Mouse (Mus musculus): ENCODE data around the gene Pmfbp1. TPM values are rescaled to one million over a fixed set of nuclear protein-coding genes. Genes with fewer than 3 reads are reported as not detected.

Gene Pmfbp1
- polyA plus RNA-seq, 1 experiment = not detected

DNA sequence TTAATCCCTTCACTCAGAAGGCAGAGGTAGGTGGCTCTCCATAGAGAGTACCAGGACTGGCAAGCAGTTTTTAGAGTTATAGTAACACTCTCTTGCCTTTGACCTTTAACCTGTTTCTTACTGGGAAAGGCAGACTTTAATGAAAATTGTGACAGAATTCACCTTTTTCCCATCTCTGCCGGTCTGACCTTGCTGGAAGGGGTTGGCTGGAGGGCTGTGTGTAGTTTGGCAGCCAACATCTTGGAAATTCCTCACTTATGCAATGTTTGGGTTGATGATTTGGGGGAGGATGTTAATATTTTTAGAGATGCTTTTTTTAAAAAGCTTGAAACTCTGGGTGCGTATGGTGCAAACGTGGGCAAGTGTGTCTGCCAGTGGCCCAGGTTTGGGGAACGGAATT lies 90.5 kb downstream of the Pmfbp1 start:
- Histone ChIP-seq H3K4me1 (peaks cover 6% of the 10 kb centered on the region), H3K36me3 (replicated peaks; ENCODE audit: low read length) (no peaks in the 10 kb centered on the region), H3K27me3 (replicated peaks) (peaks cover 20% of the 10 kb centered on the region), H3K9me3 (peaks cover 27% of the 10 kb centered on the region), H3K4me3 (replicated peaks) (no peak overlapping the region)
- TF ChIP-seq GATA1 (IDR thresholded peaks at IDR 0.05; ENCODE audit: borderline replicate concordance, low read length) = no peak
- no peak for TF ChIP-seq FLI1 (IDR thresholded peaks at IDR 0.05; ENCODE audit: low read length)

DNA sequence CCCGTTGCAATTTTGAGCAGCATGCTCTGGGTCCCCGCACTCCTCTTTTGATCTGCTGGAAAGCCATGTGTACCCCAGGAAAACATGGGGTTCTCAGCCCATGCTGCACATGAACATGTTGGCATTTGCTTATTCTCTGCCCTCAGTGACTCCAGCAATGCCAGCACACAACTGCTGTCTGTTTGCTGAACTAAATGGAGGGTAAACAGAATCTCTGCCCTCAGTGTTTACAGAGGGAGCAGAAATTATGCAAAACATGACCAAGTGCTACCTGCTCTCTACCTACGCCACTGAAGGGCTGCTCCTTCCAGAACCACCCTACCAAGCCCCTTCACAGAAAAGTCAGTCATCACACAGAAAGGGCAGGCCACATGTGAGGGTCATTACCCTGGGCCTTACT lies 91.0 kb downstream of the Pmfbp1 start:
- Histone ChIP-seq H3K36me3 (replicated peaks; ENCODE audit: low read length) (no peaks in the 10 kb centered on the region), H3K9me3 (peaks cover 27% of the 10 kb centered on the region), H3K4me3 (replicated peaks) (no peak overlapping the region), H3K4me1 (peaks cover 6% of the 10 kb centered on the region), H3K27me3 (replicated peaks) (peaks cover 20% of the 10 kb centered on the region)
- no peak for TF ChIP-seq FLI1 (IDR thresholded peaks at IDR 0.05; ENCODE audit: low read length)
- no peak for TF ChIP-seq GATA1 (IDR thresholded peaks at IDR 0.05; ENCODE audit: borderline replicate concordance, low read length)

DNA sequence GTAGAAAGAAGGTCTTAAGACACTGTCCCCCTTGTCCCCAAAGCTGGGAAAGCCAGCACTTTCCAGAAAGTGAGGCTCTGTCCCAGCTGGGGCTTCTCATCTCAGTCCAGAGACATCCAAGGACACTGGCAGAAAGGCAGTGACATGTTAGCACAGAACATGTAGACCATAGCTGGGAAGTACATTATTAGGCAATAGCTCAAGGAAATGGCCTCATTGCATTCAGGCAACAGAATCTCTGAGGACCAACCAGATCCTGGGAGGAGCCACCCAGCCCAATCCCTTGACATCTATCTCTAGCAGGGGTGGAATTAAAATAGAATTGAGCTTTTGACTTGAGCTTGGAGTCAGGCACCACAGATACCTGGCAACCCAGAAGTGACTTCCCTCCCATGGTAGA lies 91.8 kb downstream of the Pmfbp1 start:
- peaks cover 27% of the 10 kb centered on the region for H3K9me3 ChIP-seq
- H3K36me3 ChIP-seq (replicated peaks; ENCODE audit: low read length) = no peaks in the 10 kb centered on the region
- no peak for TF ChIP-seq GATA1 (IDR thresholded peaks at IDR 0.05; ENCODE audit: borderline replicate concordance, low read length)
- TF ChIP-seq FLI1 (IDR thresholded peaks at IDR 0.05; ENCODE audit: low read length) = no peak
- H3K4me3 ChIP-seq (replicated peaks) = no peak overlapping the region
- H3K27me3 ChIP-seq (replicated peaks) = peaks cover 20% of the 10 kb centered on the region
- peaks cover 6% of the 10 kb centered on the region for H3K4me1 ChIP-seq

DNA sequence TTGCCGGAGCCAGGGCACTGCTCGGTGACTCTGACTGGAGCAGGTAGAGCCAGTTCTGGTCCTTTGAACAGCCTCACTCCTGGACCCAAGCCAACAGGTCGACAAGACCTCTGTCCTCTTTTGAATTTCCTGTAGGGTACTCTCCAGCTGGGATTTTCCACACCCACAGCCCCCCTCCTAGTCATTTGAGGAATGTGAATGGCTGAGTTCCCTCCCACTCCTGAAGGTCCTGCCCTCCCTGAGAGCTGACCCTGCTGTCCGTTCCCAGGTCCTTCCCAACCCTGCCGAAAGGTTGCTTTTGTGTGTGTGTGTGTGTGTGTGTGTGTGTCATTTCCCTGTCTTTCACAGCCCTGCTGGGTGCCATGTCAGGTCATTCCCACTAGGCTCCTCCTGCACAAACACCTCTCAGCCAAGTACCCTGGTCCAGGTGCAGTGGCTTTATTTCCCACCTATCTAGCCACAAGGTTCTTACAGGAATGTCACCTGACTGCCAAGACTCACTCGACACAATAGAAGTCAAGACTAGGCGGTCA lies 93.2 kb downstream of the Pmfbp1 start:
- H3K36me3 ChIP-seq (replicated peaks; ENCODE audit: low read length) = peaks cover 8% of the 10 kb centered on the region
- H3K4me3 ChIP-seq (replicated peaks) = no peak overlapping the region
- H3K27me3 ChIP-seq (replicated peaks) = peaks cover 18% of the 10 kb centered on the region
- peaks cover 10% of the 10 kb centered on the region for H3K4me1 ChIP-seq
- H3K9me3 ChIP-seq = peaks cover 20% of the 10 kb centered on the region
- TF ChIP-seq GATA1 (IDR thresholded peaks at IDR 0.05; ENCODE audit: borderline replicate concordance, low read length) (no peak), FLI1 (IDR thresholded peaks at IDR 0.05; ENCODE audit: low read length) (no peak)

DNA sequence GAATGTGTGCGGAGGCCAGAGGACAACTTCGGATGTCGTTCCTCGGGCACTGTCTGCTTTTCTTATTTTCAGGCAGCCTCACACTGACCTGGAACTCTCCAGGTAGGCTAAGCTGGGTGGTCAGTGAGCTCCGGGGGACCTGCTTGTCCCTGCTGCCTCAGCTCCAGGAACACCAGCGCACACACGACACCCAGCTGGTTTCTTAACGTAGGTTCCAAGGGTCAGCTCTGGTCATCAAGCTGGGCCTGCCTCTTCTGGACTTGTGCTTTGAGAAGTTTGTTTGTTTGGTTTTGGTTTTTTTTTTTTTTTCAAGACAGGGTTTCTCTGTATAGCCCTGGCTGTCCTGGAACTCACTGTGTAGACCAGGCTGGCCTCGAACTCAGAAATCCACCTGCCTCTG lies 97.1 kb downstream of the Pmfbp1 start:
- no peak for TF ChIP-seq FLI1 (IDR thresholded peaks at IDR 0.05; ENCODE audit: low read length)
- TF ChIP-seq GATA1 (IDR thresholded peaks at IDR 0.05; ENCODE audit: borderline replicate concordance, low read length) = no peak
- peaks cover 6% of the 10 kb centered on the region for H3K4me1 ChIP-seq
- H3K27me3 ChIP-seq (replicated peaks) = peaks cover 13% of the 10 kb centered on the region
- peaks cover 47% of the 10 kb centered on the region for H3K36me3 ChIP-seq (replicated peaks; ENCODE audit: low read length)
- H3K9me3 ChIP-seq = no peaks in the 10 kb centered on the region
- no peak overlapping the region for H3K4me3 ChIP-seq (replicated peaks)

DNA sequence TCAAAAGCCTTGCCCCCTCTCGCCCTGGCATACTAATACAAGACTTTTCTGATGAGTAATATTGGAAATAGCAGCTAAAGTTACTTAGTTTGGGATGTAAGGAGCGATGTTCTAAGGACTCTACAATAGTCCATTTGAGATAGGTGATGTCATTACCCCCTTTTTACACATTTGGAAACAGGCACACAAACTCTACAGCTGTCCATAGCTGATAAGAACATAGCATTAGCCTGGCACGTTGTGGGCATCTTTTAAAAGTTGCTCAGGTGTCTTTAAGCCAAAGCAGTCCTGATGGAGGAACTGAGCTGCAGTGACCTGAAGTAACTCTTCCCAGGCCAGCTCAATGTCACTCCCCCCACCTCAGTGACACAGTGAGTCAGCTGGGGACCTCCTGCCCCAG lies 97.5 kb downstream of the Pmfbp1 start:
- H3K27me3 ChIP-seq (replicated peaks) = peaks cover 13% of the 10 kb centered on the region
- H3K36me3 ChIP-seq (replicated peaks; ENCODE audit: low read length) = peaks cover 51% of the 10 kb centered on the region
- H3K4me1 ChIP-seq = peaks cover 7% of the 10 kb centered on the region; the same call in 1 of the 2 replicates
- H3K4me3 ChIP-seq (replicated peaks) = no peak overlapping the region
- H3K9me3 ChIP-seq = no peaks in the 10 kb centered on the region
- TF ChIP-seq FLI1 (IDR thresholded peaks at IDR 0.05; ENCODE audit: low read length) = no peak

DNA sequence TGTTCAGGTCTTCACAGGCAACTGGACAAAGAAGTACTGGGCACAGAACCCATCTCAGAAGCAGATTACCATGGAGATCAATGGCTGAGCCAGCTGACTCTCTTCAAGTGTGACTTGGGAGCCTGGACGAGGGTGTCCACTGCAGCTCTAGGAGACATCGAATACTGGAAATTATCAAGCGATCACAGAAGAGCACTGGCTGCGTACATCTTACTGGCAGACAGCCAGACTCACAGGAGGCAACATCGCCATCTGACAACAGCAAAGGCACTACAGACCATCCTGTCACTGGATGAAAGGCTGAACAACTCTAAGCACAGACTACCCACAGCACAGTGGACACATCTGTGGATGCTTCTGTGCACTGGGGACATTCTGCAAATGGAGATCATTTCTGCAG lies 98.3 kb downstream of the Pmfbp1 start:
- Histone ChIP-seq H3K9me3 (no peaks in the 10 kb centered on the region), H3K4me3 (replicated peaks) (no peak overlapping the region), H3K4me1 (peaks cover 8% of the 10 kb centered on the region; the same call in 1 of the 2 replicates), H3K27me3 (replicated peaks) (peaks cover 9% of the 10 kb centered on the region), H3K36me3 (replicated peaks; ENCODE audit: low read length) (peaks cover 59% of the 10 kb centered on the region)
- TF ChIP-seq FLI1 (IDR thresholded peaks at IDR 0.05; ENCODE audit: low read length) (no peak), GATA1 (IDR thresholded peaks at IDR 0.05; ENCODE audit: borderline replicate concordance, low read length) (no peak)

Other genes with a start within 250 kb of the Pmfbp1 start
- 18.8 and 29.4 TPM in 2 replicates for gene Dhx38, start 71.8 kb downstream of the Pmfbp1 start, polyA plus RNA-seq (2012; ENCODE audit: insufficient read depth, low replicate concordance)
- 2.1 and 10.7 TPM in 2 replicates for gene Txnl4b, start 71.9 kb downstream of the Pmfbp1 start, polyA plus RNA-seq (2012; ENCODE audit: insufficient read depth, low replicate concordance)
- gene Hp, start 85.1 kb downstream of the Pmfbp1 start, polyA plus RNA-seq (2012; ENCODE audit: insufficient read depth, low replicate concordance) = 1.6 and 26.3 TPM in 2 replicates
- gene Dhodh, start 114.6 kb downstream of the Pmfbp1 start, polyA plus RNA-seq (2012; ENCODE audit: insufficient read depth, low replicate concordance) = 26.8 and 45.7 TPM in 2 replicates
- 0.62 and 0.72 TPM in 2 replicates for gene Pkd1l3, start 120.5 kb downstream of the Pmfbp1 start, polyA plus RNA-seq (2012; ENCODE audit: insufficient read depth, low replicate concordance)
- 11.1 and 15.2 TPM in 2 replicates for gene Ist1, start 199.2 kb downstream of the Pmfbp1 start, polyA plus RNA-seq (2012; ENCODE audit: insufficient read depth, low replicate concordance)
- 2.4 and 4.7 TPM in 2 replicates for gene Zfp821, start 211.5 kb downstream of the Pmfbp1 start, polyA plus RNA-seq (2012; ENCODE audit: insufficient read depth, low replicate concordance)
- gene Atxn1l, start 243.7 kb downstream of the Pmfbp1 start, polyA plus RNA-seq (2012; ENCODE audit: insufficient read depth, low replicate concordance) = 1.5 and 6.3 TPM in 2 replicates

Measured in megakaryocyte, embryonic 14.5 days (primary cell).